Mouse (Mus musculus) heart, postnatal 25 days (tissue): Measurements from ENCODE around the gene Itpk1. TPM values are rescaled to one million over a fixed set of nuclear protein-coding genes. Genes with fewer than 3 reads are reported as not detected.

Experiments used
- DNase-seq: peaks from one replicate; pipeline ENCODE4 v3.0.0; 2022; ENCODE audit warnings: low spot score
- intact Hi-C: fragments of 180-260 bp; cut with DNase I; formaldehyde crosslinking; loops from one replicate; pipeline ENCODE4 v1.15.1; 2025
- total RNA-seq, 2 experiments: library from RNA; stranded (reverse); gene quantifications; 2 replicates each; pipeline ENCODE4 v1.2.3; 2021

Gene Itpk1
- total RNA-seq, 2 experiments from 2014 or later = 8.3 to 8.9 TPM

- intact Hi-C loops = no loop called here
- DNase-seq = no peak
These were observed 7.9 kb downstream of the Itpk1 start for GRCm38 (mm10) chr12:102696635-102697354.

- intact Hi-C loops = no loop called here
- DNase-seq = no peak
These were observed 9.1 kb downstream of the Itpk1 start for GRCm38 (mm10) chr12:102695369-102696239.

DNA sequence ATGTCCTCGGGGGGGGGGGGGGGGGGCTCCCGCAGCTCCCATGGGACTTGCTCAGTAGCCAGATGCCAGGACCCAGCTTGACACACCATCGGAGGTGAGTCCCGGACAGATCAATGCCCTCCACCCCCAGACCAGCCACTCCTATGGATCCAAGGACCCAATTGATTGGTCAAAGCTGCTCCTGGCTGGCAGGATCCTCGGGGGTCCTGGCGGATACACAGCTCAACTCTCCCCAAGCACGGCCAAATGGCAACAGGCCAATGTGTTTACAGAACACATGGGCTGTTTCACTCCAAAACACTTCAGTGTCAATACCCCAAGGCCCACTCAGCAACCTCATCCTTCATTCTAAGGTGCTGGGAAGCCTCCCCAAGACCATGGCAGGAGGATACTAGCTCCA is 13.0 kb downstream of the Itpk1 start:
- DNase-seq = no peak
- intact Hi-C loops = no loop called here

- no peak for DNase-seq
- intact Hi-C loops = no loop called here
These were observed 13.6 kb downstream of the Itpk1 start for GRCm38 (mm10) chr12:102691180-102691579.

DNA sequence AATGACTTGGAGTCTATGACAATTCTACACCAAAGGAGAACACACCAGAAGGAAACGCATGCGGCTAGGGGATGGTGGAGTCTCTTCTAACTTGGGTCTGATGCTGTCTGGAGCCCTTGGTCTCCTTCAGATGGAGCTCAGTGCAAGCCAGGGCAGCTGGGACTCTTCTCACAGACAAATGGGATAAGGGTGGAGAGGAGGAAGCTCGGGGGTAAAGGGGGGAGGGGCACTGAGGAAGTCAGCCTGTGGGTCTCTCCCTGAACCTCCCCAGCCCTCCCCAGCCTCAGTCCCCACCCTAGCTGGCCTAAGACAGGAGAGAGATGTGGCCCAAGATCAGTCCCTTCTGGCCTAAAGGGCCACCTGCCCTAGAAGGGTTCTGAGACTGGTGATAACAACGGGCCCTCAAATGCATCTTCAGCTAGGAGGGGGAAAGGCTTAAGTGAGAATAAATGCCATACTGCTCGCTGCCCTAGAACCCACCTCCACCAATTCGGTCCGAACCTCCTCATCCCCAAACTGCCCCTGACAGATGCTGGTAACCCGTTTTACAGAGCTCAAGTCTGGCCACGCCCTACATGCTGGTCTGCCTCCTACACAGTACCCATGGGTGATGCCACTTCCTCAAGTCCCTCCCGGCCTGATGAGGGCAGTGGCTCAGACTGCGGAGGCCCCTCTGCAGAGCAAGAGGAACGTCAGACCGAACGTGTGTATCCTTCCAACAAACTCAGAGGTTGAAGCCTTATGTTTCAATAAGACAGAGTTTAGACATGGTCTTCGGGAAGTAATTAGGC is 14.8 kb downstream of the Itpk1 start:
- intact Hi-C loops = no loop called here
- DNase-seq = no peak

DNA sequence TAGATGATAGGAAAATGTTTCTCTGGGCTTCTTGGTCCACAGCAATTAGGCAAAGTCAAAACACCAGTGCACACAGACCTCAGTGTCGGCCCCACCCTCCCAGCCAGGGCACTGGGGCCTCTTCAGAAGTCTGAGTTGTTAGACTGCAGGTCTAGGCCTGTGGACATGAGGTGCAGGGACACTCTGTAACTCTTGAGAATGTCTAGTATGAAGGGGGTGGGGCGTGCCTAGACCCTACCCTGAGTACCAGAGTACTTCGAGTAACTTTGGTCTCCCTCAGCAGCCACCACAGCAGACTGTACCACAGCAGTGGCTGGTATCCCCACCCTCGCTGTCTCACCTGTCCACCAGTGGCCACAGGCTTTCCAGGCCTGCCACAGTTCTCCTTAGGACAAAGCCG is 18.4 kb downstream of the Itpk1 start:
- DNase-seq = no peak
- intact Hi-C loops = no loop called here

- intact Hi-C loops = no loop called here
- DNase-seq = no peak
These were observed 19.2 kb downstream of the Itpk1 start for GRCm38 (mm10) chr12:102685523-102685931.

DNA sequence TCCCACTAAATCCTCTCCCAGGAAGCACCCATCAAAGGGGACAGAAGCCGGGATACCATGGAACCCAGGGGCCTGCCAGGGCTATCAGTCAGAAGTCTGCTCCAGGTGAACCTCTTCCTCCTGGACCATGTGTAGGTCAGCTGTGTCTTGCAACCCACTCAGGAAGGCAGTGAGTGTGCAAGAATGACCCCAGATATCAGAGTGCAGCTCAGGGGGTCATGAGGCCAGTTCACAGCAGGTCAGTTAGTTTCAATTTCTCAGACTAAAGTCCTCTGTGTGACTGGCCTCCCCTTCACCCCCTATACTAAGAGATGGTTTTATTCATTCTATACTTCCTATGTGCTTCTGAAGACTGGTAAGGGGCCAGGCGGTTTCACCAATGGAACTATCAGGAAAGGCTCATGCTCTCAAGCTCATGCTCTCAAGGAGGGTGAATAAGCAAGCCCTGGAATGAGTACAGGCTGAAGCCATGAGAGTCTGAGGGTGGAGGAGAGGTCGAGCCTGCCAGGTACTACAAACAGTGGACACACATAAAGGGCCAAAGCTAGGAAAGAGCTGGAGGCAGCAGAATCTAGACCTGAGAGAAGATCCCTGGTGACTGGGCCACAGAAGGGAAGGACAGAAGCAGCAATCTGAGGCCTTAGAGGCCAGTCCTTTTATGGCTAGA is 19.9 kb downstream of the Itpk1 start:
- intact Hi-C loops = no loop called here
- no peak for DNase-seq

- intact Hi-C loops = no loop called here
- no peak for DNase-seq
These were observed 20.8 kb downstream of the Itpk1 start for GRCm38 (mm10) chr12:102683979-102684378.

DNA sequence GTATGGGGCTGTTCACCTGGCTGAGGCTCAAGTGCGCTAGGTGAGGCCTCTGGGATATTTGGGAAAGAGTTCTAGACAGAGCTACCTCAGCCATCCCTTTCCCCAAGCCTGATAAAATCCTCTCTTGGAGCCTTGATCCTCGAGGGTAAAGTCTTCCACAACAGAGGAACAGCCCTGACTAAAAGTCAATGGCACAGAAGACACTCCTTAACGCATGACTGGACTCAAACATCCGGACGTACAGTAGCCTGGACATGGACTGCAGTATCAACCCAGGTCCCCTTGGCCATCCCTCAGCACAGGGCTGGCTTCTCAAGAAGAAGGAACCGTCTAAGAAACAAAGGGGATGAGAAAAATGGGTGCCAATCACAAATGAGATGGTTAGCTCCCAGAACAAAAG is 21.3 kb downstream of the Itpk1 start:
- intact Hi-C loops = no loop called here
- no peak for DNase-seq

DNA sequence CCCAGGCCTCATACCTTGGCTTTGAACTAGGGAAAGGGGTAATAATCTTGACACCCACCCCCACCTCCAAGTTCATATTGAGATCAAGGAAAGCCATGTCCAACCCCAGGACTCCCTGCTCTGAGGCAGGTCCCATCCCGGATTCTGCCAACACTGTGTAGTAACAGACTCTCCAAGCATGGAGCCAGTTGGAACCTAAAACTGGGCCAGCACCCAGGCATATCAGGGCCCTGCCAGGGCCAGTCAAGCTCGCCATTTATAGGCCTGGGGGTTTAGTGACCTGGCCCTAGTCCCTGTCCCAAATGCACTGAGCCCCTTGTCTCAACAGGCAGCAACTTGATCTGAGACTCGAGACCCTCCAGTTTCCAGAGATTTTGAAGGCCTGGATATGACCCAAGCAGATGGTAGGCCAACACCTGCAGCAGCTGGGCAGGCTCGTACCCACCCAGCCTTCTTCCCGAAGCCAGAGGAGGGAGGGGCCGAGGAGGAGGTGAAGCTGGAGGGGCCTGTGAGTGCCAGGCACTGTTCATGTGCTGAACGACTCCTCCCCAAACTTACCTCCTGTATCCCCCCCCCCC is 21.9 kb downstream of the Itpk1 start:
- no peak for DNase-seq
- intact Hi-C loops = no loop called here

GRCm38 (mm10) chr12:102682085-102682484 is 22.6 kb downstream of the Itpk1 start:
- DNase-seq = no peak
- intact Hi-C loops = no loop called here

DNA sequence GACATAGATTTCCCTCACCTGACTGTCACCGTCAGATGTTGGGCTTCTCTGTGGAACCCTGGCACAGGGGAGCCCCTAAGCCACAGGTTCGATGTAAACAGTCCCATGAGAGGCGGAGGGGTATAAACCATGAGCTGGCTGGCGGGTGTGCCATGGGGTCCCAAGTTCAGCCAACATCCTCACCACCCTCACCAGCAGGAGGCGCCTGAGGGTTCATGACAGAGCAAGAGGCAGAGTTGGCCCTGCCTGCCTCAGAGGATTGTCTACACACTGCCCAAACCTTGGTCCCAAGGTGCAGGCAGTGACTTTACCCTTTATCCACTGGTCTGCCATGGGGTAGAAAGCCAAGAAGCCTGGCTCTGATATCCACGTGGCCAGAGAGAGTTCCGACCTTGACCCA is 23.1 kb downstream of the Itpk1 start:
- intact Hi-C loops = no loop called here
- no peak for DNase-seq

- intact Hi-C loops = no loop called here
- DNase-seq = no peak
These were observed 25.9 kb downstream of the Itpk1 start for GRCm38 (mm10) chr12:102678820-102679219.

GRCm38 (mm10) chr12:102677089-102677488 is 27.6 kb downstream of the Itpk1 start:
- no peak for DNase-seq
- intact Hi-C loops = no loop called here

- intact Hi-C loops = no loop called here
- no peak for DNase-seq
These were observed 30.2 kb downstream of the Itpk1 start for GRCm38 (mm10) chr12:102674556-102674955.

DNA sequence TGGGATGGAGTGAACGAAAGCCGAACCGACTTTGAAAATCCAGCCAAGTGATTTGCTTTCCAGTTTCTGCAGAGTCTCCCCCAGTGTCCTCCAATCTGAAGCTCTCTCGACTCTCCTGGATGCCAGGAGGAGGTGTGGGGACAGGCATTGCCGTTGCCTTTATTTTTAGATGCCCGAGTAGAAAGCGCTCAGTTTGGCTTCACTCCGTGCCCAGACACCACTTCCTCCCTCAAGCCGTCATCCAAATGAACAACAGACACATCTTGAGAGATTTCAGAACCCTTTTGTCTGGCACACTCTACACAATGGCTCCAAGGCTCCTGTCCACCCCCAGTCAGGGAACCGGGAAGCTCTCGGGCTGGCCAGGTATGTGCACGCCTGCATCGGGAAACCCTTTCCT is 30.6 kb downstream of the Itpk1 start:
- no peak for DNase-seq
- intact Hi-C loops = no loop called here

DNA sequence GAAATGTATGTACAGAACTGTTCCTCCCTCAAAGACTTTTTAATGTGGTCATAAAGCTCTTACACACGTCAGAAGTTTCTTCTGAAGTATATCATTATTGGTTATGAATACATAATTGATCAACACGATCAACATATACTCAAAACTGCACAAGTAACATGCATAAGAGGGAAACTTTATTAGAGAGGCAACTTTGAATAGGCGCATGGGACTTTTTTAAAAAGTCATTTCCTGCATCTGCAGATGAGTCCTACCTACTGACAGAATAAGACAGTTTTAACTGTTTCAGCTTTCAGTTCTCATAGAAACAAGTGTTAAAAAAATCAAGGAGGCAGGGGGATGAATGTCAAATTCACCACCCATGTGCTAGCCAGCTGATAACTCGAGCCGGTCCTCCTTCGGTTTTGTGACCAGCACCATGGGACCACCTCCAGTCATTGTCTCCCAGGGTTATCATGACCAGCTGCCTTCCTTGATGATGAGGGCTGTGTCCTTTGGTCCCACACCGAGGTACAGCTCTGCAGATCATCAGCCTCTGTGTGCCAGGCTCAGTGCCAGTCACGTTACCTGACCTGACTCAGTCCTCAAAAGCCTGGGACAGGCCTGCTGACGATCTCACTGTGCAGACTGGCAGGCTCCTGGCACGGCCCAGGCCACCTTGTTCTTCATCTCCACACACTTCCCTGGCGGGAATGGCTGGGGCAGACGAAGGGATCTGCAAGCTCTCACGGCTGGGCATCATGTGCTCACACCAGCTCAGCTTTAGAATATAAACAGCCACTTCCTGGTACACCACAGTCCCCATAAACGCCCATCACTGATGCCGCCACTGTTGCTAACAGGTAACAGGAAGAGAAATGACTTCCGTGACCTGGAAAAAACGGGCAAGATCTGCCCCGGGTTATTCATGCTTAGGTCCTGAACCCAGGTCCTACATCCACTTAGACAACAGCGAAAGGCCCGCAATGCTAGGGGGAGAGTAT is 31.6 kb downstream of the Itpk1 start:
- no peak for DNase-seq
- intact Hi-C loops = no loop called here

GRCm38 (mm10) chr12:102672176-102672575 is 32.6 kb downstream of the Itpk1 start:
- intact Hi-C loops = no loop called here
- DNase-seq = no peak
